Mouse (Mus musculus) olfactory bulb, adult 2 months (tissue): ENCODE measurements around the gene Stub1.

Experiments used
- CTCF ChIP-seq: fragments of 200-500 bp; IDR thresholded peaks from 2 replicates; pipeline ENCODE4 v1.5.1; 2012; ENCODE audit warnings: low read depth, mild to moderate bottlenecking, low read length, moderate library complexity; ENCODE audit not compliant: insufficient read depth
- POLR2A ChIP-seq: fragments of 200-500 bp; IDR thresholded peaks from 2 replicates; pipeline ENCODE4 v1.6.1; 2012; ENCODE audit warnings: mild to moderate bottlenecking, low read depth, low read length, moderate library complexity; ENCODE audit not compliant: insufficient read depth

DNA sequence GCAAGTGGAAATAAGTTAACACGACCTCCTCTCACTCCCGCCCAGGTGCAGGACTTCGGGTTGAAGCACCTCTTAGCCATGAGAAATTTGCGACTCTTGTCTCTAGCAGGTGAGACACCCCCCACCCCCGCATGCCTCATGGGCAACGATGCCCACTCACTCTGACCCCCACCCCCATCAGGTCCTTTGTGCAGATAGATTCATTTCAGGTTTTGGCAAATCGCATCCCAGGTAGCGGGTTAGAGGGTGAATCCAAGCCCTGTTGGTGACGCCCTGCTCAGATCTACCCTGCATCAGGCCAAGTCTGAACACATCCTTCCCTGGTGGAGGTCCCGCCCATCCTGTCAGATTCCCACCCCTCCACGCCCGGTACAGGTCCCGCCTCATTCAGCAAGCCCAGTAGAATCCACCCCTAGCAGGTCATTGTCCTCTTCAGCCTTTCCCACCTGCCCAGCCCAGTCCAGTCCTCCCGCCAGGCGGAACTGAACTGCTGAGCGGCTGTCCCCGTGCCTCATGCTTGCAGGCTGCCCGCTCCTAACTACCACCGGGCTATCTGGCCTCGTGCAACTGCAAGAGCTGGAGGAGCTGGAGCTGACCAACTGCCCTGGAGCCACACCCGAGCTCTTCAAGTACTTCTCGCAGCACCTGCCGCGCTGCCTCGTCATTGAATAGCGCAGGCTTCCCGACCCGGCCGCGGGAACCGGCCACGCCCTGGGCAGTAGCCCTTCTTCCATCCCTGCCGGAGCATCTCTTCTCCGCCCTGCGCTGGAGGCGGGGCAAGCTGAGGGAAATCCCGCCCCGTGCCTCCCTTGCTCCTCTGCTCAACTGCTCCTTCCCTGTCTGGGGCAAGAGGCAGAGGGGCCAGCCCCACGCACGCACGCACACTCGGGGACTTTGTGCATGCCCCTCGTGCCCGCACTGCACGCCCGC lies 14.1 kb downstream of the Stub1 start:
- TF ChIP-seq POLR2A, result no peak
- TF ChIP-seq CTCF, result no peak
